ENCODE assay signal across 8 mouse cellular contexts in genomic region chr5:100079040-100079930, GRCm38 (mm10). TPM values are rescaled to one million over a fixed set of nuclear protein-coding genes. Genes with fewer than 3 reads are reported as not detected.
DNase-seq lines count a peak whose midpoint lies in the region; ATAC-seq and TF ChIP-seq lines count a peak whose summit lies in the region.

No protein-coding gene starts in this region.

- WGBS in lung, embryonic 14.5 days: 19% methylated on average over 36 of the region's 36 CpGs
- WGBS in heart, embryonic 11.5 days (ENCODE audit: insufficient replicate concordance): 18% methylated on average over 36 of the region's 36 CpGs
- 31% methylated on average over 36 of the region's 36 CpGs for WGBS in midbrain, embryonic 14.5 days

- H3K36me3 ChIP-seq in lung, embryonic 14.5 days (ENCODE audit: insufficient read depth): no peaks in the 10 kb centered on the region
- H3K36me3 ChIP-seq in heart, embryonic 11.5 days (ENCODE audit: control insufficient read depth, insufficient read depth, low read length): no peaks in the 10 kb centered on the region
- H3K36me3 ChIP-seq in midbrain, embryonic 14.5 days (ENCODE audit: control insufficient read depth, insufficient read depth, low read length): no peaks in the 10 kb centered on the region

- peak overlapping the region; percentile 38; the same call in 1 of the 2 replicates for H3K9ac ChIP-seq in lung, embryonic 14.5 days
- H3K9ac ChIP-seq in heart, embryonic 11.5 days (ENCODE audit: low read depth, low read length): peak overlapping the region; percentile 52; the same call in 1 of the 2 replicates
- H3K9ac ChIP-seq in midbrain, embryonic 14.5 days (replicated peaks; ENCODE audit: low read length): peak overlapping the region; percentile 43

- peak; percentile 63; the same call in 1 of the 2 replicates for ATAC-seq in lung, embryonic 14.5 days (ENCODE audit: insufficient read depth)
- ATAC-seq in heart, embryonic 11.5 days (replicated peaks; ENCODE audit: insufficient number of reproducible peaks, low FRiP score, low TSS enrichment): no peak
- peak; percentile 35; the same call in 1 of the 2 replicates for ATAC-seq in midbrain, embryonic 14.5 days (ENCODE audit: low FRiP score, low TSS enrichment)
- no peak; the same call in 1 of the 2 replicates for ATAC-seq in monocyte, adult 5-6 weeks (replicated peaks; ENCODE audit: insufficient number of reproducible peaks, low FRiP score, low TSS enrichment, poor library complexity, severe bottlenecking)

- no peak overlapping the region for H3K27ac ChIP-seq in lung, embryonic 14.5 days (ENCODE audit: low read depth)
- no peak overlapping the region for H3K27ac ChIP-seq in heart, embryonic 11.5 days (ENCODE audit: low read depth, low read length)
- H3K27ac ChIP-seq in midbrain, embryonic 14.5 days (replicated peaks; ENCODE audit: low read depth, low read length): no peak overlapping the region

- H3K9me3 ChIP-seq in lung, embryonic 14.5 days (ENCODE audit: low read depth, low read length): no peaks in the 10 kb centered on the region
- H3K9me3 ChIP-seq in heart, embryonic 11.5 days (replicated peaks; ENCODE audit: control insufficient read depth, low read length): no peaks in the 10 kb centered on the region
- H3K9me3 ChIP-seq in midbrain, embryonic 14.5 days (ENCODE audit: control insufficient read depth, low read length): no peaks in the 10 kb centered on the region

- peak overlapping the region; percentile 67 for H3K4me2 ChIP-seq in lung, embryonic 14.5 days
- peak overlapping the region; percentile 76 for H3K4me2 ChIP-seq in heart, embryonic 11.5 days
- peak overlapping the region; percentile 48 for H3K4me2 ChIP-seq in midbrain, embryonic 14.5 days (ENCODE audit: low read length)

- no peaks in the 10 kb centered on the region for H3K27me3 ChIP-seq in lung, embryonic 14.5 days (ENCODE audit: insufficient read depth, low read length)
- no peaks in the 10 kb centered on the region; the same call in 1 of the 2 replicates for H3K27me3 ChIP-seq in heart, embryonic 11.5 days (ENCODE audit: control insufficient read depth, insufficient read depth, low read length)
- H3K27me3 ChIP-seq in midbrain, embryonic 14.5 days (ENCODE audit: control insufficient read depth, insufficient read depth, low read length): no peaks in the 10 kb centered on the region

- DNase-seq in lung, embryonic 14.5 days: peak; percentile 61
- DNase-seq in lung, postnatal 14 days: no peak
- peak; percentile 30 for DNase-seq in cerebellum, adult 9-11 months
- DNase-seq in kidney, postnatal 4 days: peak; percentile 39 to 50
- DNase-seq in midbrain, embryonic 14.5 days: peak; percentile 49
- no peak for DNase-seq in urinary bladder, postnatal 14 days (ENCODE audit: low spot score)

- peaks cover 15% of the 10 kb centered on the region for H3K4me1 ChIP-seq in lung, embryonic 14.5 days (ENCODE audit: insufficient read depth)
- peaks cover 4% of the 10 kb centered on the region; the same call in 1 of the 2 replicates for H3K4me1 ChIP-seq in heart, embryonic 11.5 days (ENCODE audit: control insufficient read depth, insufficient read depth, low read length)
- 0 out of 2 replicates have a peak, but pooled peaks cover 5% of the 10 kb centered on the region for H3K4me1 ChIP-seq in midbrain, embryonic 14.5 days (ENCODE audit: control insufficient read depth, insufficient read depth, low read length)

- H3K4me3 ChIP-seq in lung, embryonic 14.5 days (ENCODE audit: low read depth, low read length): peak overlapping the region; percentile 33
- H3K4me3 ChIP-seq in heart, embryonic 11.5 days (ENCODE audit: low read depth, low read length): peak overlapping the region; percentile 46
- peak overlapping the region; percentile 25 for H3K4me3 ChIP-seq in midbrain, embryonic 14.5 days (replicated peaks; ENCODE audit: low read depth, low read length)

- TF ChIP-seq CTCF in lung, embryonic 14.5 days (IDR thresholded peaks at IDR 0.05; ENCODE audit: low read depth): no peak

RNA-seq across cellular contexts. Expression of gene Enoph1, which starts 39.5 kb away (rescaled TPM):
- 47.9 and 50.8 TPM in 2 replicates for polyA plus RNA-seq in lung, embryonic 14.5 days (2014; fragmentation: Nextera tagmentation; extraction: Ambion mirVana)
- polyA plus RNA-seq in heart, embryonic 11.5 days (2014; fragmentation: Nextera tagmentation; extraction: Ambion mirVana): 28.0 and 31.2 TPM in 2 replicates
- 43.4 and 49.4 TPM in 2 replicates for polyA plus RNA-seq in midbrain, embryonic 14.5 days (2014; fragmentation: Nextera tagmentation; extraction: Ambion mirVana)
- 22.0 to 42.2 TPM (median 31.0 TPM) in 3 replicates for total RNA-seq in monocyte, adult 5-6 weeks (2017)

RNA-seq across cellular contexts. Expression of gene Hnrnpdl, which starts 39.8 kb away (rescaled TPM):
- 200 and 204 TPM in 2 replicates for polyA plus RNA-seq in lung, embryonic 14.5 days (2014; fragmentation: Nextera tagmentation; extraction: Ambion mirVana)
- polyA plus RNA-seq in heart, embryonic 11.5 days (2014; fragmentation: Nextera tagmentation; extraction: Ambion mirVana): 117 and 125 TPM in 2 replicates
- 268 and 279 TPM in 2 replicates for polyA plus RNA-seq in midbrain, embryonic 14.5 days (2014; fragmentation: Nextera tagmentation; extraction: Ambion mirVana)
- total RNA-seq in monocyte, adult 5-6 weeks (2017): 526 to 624 TPM (median 546 TPM) in 3 replicates

Comparison
In these comparisons a context has a peak if more than half of its experiments do, and no peak if none do; other contexts are left out.
1. DNase-seq: peak in lung, embryonic 14.5 days (single experiment), cerebellum, adult 9-11 months (single experiment), kidney, postnatal 4 days (2 of 2) and midbrain, embryonic 14.5 days (single experiment); none in lung, postnatal 14 days (single experiment) and urinary bladder, postnatal 14 days (single experiment).
2. ATAC-seq: peak in lung, embryonic 14.5 days (single experiment) and midbrain, embryonic 14.5 days (single experiment); none in heart, embryonic 11.5 days (single experiment) and monocyte, adult 5-6 weeks (single experiment).
3. Peak in every context shown above with its lines, with median percentiles within 50 percentile points of each other: H3K4me2 ChIP-seq, H3K4me3 ChIP-seq and H3K9ac ChIP-seq.